Mouse (Mus musculus) heart, postnatal 36 days (tissue): ENCODE data around the gene Wnk1. TPM values are rescaled to one million over a fixed set of nuclear protein-coding genes. Genes with fewer than 3 reads are reported as not detected.
"Not testable (repeated sequence)": the region's sequence is repeated elsewhere in the genome, so short reads cannot be mapped to it uniquely, and the experiment has no call there.

ENCODE experiments used
- DNase-seq, 2 experiments: peaks; one replicate each; pipeline ENCODE4 v3.0.0; 2021 to 2022
- intact Hi-C: fragments of 180-260 bp; cut with DNase I; formaldehyde crosslinking; loops from one replicate; pipeline ENCODE4 v1.15.1; 2025
- total RNA-seq, 2 experiments: library from RNA; stranded (reverse); gene quantifications; 2 replicates each; pipeline ENCODE4 v1.2.3; 2021

The Wnk1 gene
- 100 to 1,000 TPM; 336 to 353 TPM for total RNA-seq

DNA sequence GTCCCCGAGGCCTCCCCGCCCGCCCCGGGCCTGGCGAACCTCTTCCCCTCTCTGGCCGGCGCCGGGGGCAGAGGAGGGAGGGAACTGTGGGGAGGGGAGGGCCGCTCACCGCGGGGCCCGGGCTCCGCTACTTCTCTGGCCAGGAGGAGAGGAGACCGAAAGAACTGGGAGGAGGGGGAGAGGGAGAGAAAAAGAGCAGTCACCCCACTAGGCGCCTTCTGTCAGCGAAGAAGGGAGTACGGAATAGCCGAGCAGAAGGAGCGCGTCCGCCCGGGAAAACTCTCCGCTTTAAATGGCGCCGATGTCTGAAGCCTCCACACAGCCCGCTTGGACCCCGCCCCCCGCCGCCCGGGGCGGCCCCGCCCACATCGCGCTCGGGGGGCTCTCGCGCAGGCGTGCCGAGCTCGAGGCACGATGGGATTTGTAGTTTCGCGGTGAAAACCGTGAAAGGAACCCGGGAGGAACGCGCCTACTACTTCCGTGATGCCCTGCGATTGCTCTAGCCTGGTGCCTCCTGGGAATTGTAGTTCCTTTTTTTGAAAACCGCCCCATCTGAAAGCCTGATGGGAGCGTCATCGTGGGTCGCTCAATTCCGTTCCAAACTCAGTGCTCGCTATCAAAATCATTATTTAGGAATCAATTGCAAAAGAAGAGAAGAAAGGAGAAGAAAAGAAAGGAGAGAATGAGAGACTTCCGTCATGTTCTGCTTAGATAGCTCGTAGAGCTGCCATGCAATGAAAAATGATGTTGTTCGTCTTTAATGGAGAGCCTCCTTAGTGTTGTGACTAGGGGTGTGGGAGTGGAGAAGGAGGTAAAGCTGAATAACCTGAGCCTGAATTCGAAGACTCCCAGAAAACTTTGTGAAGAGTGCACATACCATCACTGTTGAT is at the start of gene Wnk1:
Gene Wnk1 (minus strand): TSS at position 307 of the 890 bp plus-strand sequence.
- DNase-seq = peak; percentile 95 to 96
- intact Hi-C loops = loop anchor here (1.0 to 10.0 kb wide), 5 partner anchors 70 to 786 kb away; partner anchors contain the start of gene Atp6v1e1

DNA sequence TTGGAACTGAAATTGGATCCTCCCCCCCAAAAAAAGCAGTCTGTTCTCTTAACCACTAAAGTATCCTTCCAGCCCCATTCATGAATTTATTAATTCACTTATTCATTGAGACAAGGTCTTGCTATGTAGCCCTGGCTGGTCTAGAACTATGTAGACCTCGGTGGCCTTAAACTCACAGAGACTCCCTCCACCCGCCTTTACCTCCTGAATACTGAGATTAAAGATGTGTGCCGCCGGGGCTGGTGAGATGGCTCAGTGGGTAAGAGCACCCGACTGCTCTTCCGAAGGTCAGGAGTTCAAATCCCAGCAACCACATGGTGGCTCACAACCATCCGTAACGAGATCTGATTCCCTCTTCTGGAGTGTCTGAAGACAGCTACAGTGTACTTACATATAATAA is 48.6 kb upstream of the Wnk1 start:
- DNase-seq, intact Hi-C loops: not testable (repeated sequence)

DNA sequence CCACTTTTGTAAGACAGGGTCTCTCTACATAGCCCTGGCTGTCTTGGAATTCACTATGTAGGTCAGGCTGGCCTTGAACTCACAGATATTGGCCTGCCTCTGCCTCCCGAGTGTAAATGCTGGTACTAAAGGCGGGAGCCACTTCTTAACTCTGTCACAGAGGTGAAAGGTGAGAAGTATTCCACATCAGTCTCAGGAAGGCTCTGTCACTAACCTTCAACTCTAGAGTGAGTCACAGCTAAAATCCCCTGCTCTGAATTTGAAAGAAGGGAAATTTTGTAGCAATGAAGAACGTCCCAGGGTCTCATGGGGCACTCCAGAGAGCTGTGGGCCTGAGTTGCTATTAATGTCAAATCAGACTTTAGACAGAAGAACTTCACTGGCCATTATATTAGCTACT is 47.4 kb upstream of the Wnk1 start:
- no peak for DNase-seq
- intact Hi-C loops = no loop called here

DNA sequence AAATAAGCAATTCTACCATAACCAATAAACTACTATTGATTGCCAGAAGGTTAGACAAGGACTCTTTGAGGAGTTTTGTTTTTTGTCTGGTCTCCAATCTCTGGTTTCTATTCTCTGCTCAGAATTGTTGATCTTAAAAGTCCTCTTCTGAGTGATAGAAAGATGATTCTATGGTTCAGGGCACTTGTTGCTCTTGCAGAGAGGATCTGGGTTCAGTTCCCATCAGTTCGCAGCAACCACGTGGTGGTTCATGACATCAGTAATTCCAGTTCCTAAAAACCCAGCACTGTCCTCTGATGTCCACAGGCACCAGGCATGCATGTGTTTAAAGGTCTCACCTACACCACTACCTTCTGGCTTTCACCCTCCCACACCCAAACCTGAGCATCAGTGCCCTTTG is 46.5 kb upstream of the Wnk1 start:
- no peak for DNase-seq
- intact Hi-C loops = no loop called here

DNA sequence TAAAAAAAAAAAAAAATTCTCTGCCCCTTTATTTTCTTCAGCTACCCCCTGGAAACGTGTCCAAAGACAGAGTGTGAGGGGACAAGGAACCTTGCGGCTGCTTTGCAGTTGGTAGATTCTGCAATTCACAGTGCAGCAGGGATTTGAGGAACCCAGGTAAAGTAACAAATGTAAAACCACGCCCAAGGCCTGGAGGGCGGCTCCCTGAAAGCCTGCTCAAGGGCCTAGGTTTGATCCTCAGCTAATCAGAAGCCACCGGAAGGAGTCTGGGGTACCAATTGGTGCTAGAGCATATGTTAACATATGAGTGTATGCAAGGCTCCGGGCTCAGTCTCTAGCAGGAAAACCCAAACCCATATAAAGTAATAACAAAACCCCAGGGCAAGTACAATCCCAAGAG is 45.0 kb upstream of the Wnk1 start:
- no peak for DNase-seq
- intact Hi-C loops = no loop called here

GRCm38 (mm10) chr6:120082951-120083411 is 44.5 kb upstream of the Wnk1 start:
- no peak for DNase-seq
- intact Hi-C loops = no loop called here

DNA sequence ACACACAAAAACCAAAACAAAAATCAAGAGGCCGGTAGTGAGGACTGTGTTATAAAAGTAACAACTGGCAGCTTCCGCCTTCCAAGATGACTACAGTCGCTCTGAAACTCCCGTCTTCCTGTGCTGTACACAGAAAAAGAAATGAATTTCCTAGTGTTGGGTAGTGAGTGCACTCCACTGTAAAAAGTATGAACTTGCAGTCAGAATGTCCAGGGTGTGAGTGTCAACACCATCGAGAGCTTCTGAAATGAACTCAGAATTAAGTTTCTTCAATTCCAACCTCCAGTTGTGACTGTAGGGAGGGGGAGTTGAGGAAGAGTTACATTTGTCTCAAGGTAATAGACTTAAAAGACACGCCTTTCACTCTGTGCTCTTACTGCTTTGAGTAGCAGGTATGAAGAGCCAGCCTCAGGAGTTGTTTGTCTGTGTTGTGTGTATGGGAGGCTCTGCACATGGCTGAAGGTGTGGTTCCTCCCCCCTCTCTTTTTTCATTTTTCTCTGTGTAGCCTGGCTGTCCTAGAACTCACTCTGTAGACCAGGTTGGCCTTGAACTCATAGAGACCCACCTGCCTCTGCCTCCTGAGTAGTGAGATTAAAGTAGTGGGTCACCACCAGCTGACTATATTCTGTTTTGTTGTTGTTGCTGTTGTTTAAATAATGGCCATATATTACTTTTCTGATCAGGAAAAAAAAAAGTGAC is 43.9 kb upstream of the Wnk1 start:
- intact Hi-C loops = no loop called here
- no peak for DNase-seq

GRCm38 (mm10) chr6:120081516-120081915 is 43.0 kb upstream of the Wnk1 start:
- intact Hi-C loops = no loop called here

DNA sequence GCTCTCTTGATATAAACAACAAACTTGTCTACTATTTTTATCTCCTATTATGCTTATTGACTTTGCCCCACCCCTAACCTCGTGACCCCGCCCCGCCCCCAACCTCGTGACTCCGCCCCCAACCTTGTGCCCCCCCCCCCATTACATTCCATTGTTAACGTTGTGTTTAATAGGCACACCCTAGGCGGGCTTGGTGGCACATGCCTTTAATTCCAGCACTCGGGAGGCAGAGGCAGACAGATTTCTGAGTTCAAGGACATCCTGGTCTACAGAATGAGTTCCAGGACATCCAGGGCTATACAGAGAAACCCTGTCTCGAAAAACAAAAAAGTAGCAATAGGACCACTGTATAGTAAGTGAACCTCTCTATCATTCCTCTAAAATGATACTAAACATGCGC is 41.1 kb upstream of the Wnk1 start:
- DNase-seq = no peak
- intact Hi-C loops = no loop called here

More at GRCm38 (mm10) chr6:120081516-120081915, 43.0 kb upstream of the Wnk1 start:
- DNase-seq = no peak

DNA sequence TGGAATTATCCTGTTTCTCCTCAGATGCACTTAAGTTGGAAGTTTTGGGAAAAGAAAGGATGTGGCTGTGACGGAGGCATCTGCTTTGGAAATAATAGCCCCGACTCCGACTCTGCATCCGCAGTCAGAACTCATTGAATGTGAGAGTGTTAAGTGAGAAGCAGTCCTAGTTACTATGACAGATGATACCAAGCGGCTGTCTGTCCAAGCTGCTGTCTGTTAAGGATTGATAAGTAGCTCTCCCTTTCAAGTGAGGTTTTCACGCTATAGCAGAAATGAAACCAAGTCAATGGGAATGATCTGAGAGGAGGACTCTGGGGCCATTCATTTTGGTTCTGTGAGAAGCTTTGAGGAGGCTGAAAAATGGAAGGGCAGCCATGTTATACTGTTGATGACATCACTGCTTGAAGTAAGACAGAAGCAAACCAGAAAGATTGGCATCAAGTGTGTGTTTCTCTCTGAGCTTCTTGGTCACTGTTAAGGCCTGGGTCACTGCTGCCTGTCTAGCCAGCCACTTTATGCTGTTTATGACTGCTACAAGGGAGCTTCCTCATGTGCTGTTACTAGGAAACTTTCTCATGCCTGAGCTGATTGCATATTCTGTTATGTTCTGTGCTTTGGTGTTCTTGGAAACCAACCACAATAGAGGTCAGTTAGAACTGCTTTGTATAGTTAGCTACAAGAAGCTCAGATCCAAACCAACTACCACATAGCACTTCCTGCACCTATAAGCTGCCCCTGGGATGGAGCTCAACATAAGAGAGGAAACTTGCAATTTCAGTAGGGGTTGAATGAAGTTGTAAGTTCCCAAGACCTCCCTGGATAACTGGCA is 38.4 kb upstream of the Wnk1 start:
- intact Hi-C loops = no loop called here
- no peak for DNase-seq

GRCm38 (mm10) chr6:120072630-120073029 is 34.2 kb upstream of the Wnk1 start:
- intact Hi-C loops = no loop called here
- no peak for DNase-seq

- intact Hi-C loops = no loop called here
- no peak for DNase-seq
Measured at GRCm38 (mm10) chr6:120069546-120069945, 31.1 kb upstream of the Wnk1 start.

- no peak for DNase-seq
- intact Hi-C loops = no loop called here
Measured at GRCm38 (mm10) chr6:120065552-120066177, 27.2 kb upstream of the Wnk1 start.

DNA sequence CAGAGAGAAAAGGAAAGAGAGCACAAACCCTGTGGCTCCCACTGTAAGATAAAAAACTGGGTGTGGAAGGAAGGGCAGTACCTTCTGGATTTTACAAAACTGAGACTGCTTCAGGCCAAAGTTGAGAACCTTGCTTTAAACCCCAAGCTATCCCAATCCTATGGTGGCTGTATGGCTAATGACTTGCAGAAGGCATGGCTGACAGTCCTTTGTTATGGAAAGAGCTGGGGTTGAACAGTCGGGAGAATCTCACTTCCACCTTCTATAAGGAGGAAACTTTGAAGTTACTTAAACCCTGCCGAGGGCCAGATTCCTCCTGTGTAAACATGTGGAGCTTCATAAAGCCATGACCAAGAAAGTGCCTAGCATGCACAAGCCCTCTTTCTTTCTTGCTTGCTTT is 26.2 kb upstream of the Wnk1 start:
- intact Hi-C loops = no loop called here
- no peak for DNase-seq

DNA sequence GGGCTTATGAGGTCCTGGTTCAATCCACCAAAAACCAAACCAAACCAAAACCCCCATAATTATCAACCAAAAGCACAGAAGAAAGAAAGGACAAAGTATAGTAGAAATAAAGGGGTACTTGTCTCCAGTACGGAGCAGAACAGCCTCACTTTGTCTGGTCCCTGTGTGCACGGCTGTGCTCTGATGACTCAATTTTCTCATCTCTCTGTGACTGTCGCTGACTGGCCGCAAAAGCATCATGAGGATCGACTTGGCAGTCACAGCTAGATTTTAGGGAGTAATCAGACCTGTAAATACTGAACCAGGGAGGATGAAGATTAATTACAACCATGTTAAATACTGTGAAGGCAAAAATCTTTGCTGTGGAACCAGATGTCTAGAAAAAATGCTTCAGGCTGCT is 24.5 kb upstream of the Wnk1 start:
- DNase-seq = no peak
- intact Hi-C loops = no loop called here

DNA sequence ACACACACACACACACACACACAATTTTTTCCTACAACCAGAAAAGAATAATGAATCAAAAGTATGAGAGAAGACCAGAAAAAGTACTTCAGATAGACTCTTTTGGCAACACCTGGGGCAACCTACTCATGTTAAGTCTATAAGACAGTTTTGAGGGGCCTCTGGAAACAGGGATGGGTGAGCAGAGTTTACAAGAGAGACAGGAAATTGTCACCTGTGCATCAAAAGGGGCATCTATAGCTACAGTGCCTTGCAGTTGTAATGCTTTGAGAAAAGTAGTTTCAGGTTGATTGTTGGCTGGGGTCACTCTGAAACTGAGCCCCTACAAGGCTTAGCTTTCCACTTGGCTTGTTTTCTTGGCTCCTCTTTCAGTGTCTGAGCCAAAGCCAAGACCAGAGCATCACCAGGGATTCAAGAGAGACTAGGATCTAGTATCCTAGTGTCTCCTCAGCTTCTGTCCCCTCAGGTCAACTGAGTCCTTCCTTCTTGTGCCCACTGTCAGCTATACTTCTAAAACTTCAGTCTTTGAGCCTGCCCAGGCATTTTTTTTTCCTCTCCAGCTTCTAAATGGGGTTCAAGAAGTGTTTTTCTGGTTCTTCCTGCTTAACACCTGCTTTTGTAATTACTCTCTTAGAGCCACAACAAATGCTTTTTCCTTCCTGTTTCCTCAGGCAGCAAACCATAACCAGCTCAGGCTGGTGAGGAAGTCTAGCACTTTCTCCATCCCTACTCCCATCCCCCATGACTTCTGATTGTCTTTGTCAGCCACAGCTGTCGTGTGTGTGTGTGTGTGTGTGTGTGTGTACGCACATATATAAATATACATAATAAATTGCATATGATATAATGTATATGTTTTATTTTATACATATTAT is 17.4 kb upstream of the Wnk1 start:
- intact Hi-C loops = loop anchor here (2.0 to 5.0 kb wide), 2 partner anchors 36 to 53 kb away; partner anchors contain the start of gene Ninj2

GRCm38 (mm10) chr6:120054412-120054811 is 15.9 kb upstream of the Wnk1 start:
- intact Hi-C loops = no loop called here
- DNase-seq = no peak

More for the DNA sequence above, 17.4 kb upstream of the Wnk1 start:
- DNase-seq = peak; percentile 13 to 35

DNA sequence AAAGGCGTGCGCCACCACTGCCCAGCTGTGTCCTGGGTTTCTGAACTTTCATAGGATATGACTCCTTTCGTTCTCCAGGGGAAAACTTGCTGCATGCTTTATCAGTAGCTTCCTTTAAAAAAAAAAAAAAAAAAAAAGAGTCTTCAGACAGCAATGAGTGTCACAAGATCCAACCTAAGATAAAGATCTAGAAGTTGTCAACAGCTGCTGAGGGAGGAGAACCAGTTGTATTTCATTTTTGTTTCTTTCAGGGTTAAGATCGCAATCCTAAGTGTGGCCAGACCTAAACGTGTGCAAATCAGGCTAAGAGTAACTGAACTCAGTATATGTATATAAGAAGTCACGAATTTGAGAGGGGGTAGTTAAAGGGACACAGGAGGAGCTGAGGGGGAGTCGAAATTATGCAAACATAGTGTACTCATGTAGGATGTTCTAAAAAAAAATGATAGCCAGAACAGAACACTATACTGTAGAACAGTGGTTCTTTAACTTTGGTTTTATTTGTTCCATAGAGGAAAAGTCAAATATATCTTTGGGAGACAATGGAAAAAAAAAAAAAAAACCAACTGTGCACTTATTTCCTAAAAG is 9.3 kb upstream of the Wnk1 start:
- no peak for DNase-seq
- intact Hi-C loops = no loop called here

- DNase-seq = no peak
- intact Hi-C loops = no loop called here
Measured at GRCm38 (mm10) chr6:120045406-120045805, 6.9 kb upstream of the Wnk1 start.
